Mouse (Mus musculus) cerebellum, postnatal 25 days (tissue): ENCODE measurements around the gene Lrrc4b.

ENCODE experiments used
- DNase-seq, 2 experiments: peaks; one replicate each; pipeline ENCODE4 v3.0.0; 2021; ENCODE audit warnings: mixed read lengths in 2 of 2

Lrrc4b gene

DNA sequence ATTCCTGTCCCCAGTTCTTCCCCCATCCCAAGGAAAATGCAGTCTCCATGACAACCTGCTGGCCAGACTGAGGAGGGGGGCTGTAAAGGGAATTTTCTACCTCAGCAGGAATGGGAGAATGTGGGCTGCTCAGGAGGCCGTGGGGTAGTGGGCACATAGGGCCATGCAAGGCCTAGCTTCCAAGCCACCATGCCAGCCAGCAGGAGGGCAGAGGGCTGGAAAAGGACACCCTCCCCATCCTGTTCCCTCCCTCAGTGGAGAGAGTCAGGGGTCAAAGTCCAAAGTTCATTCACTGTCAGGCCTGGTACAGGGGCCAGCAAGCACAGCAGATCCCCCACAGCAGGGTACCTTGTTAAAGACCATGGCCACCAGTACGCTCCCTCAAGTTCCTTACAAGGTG lies 36.3 kb downstream of the Lrrc4b start, which contains the start of gene Aspdh:
TSS of gene Aspdh (plus strand) at position 281 of the 400 bp plus-strand sequence.
- peak in 1 of 2 experiments; percentile 55 for DNase-seq

DNA sequence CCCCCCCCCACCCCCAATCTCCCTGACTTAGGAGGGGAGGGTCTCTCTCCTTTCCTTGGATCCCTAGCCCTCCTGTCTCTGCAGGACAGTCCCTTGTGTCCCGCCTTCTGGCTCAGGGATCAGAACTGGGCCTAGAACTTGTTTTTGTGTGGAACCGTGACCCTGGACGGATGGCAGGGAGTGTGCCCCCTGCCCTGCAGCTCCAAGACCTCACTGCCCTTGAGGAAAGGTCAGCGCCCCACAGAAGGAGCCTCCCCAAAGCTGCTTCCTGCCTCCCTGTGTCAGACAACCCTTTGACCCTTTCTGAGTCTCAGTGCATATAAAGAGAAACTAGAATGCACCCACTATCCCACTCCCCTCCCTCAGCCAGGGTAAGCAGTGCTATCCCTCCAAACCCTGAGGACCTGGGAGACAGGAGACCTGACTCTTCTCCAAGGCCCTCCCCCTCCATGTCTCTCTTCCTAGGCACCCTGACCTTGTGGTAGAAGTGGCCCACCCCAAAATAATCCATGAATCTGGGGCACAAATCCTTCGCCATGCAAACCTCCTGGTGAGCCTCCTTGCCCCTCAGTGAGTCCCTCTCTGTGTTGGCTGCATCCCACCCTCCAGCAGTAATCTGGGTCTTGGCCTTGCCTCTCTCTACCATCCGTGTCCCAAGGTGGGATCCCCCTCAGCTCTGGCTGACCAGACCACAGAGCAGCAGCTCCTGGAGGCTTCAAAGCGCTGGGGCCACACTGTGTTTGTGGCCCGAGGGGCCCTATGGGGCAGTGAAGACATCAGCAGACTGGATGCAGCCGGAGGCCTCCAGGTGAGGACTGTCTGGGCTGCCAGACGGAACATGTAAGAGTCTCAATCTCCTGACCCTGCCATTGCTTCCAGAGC lies 37.4 kb downstream of the Lrrc4b start:
- peak; percentile 39 to 45 for DNase-seq

DNA sequence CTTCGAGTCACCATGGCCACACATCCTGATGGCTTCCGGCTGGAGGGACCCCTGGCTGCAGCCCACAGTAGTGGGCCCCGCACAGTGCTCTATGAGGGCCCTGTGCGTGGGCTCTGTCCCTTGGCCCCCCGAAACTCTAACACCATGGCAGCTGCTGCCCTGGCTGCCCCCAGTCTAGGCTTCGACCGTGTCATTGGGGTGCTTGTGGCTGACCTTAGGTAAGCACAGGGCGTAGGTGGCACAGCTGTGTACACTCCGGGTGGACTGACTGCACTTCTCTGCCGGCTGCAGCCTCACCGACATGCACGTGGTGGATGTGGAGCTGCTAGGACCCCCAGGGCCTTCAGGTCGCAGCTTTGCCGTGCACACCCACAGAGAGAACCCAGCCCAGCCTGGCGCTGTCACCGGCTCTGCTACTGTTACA lies 38.1 kb downstream of the Lrrc4b start:
- DNase-seq = peak; percentile 51 to 57

DNA sequence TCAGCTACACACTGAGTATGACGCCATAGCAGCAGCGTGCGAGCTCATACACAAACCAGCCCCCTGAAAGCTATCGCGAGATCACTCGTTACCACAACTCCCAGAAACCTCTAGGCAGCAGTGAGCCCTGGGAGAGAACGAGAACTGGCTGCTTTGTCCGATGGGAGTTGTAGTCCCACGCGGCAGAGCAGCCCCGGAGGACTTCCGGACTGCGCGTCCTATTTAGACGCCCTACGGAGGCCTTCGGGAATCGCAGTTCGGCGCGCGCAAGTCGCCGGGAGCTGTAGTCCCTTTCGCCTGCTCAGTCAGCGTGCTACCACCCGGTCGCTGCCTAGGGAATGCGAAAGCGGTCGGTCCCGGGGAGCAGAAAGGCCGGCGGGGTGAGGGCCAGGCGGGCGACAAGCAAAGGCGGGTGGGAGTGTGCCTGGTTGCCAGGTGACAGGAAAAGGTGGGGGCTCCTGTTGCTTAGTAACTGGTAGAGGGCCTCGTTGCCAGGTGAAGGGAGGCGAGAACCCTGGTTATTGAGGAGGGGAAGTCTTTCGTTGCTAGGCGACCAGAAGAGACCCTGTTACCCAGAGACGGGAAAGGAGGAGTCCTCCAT lies 39.1 kb downstream of the Lrrc4b start, which contains the start of gene Josd2:
TSS of gene Josd2 (plus strand) at position 170 of the 601 bp plus-strand sequence.
- peak; percentile 95 for DNase-seq

DNA sequence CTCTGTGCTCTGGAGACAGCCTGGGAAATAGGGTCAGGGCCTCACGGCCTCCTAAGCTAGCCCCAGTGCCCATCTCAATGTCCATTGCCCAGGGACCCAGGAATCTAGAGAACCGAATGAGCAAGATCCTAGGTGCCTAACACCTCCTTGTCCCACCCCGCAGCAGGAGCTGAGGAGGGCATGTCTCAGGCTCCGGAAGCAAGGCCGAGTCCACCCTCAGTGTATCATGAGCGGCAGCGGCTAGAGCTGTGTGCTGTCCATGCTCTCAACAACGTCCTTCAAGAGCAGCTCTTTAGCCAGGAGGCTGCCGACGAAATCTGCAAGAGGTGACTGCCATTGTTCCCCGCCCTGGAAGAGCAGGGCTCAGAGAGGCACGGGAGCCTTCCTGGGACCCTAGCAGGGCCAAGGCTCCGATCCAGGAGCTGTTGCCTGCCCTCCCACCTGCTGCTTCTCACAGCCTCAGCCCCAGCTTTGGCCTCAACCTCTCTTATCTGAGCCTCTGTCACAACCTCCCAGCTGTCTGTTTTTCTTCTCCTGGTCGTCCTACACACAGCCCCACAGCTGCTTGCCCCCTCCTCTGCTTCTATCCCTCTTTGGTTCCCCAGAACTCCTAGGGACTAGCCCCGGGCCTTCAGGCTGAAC lies 39.9 kb downstream of the Lrrc4b start:
- peak in 1 of 2 experiments; percentile 47 for DNase-seq

DNA sequence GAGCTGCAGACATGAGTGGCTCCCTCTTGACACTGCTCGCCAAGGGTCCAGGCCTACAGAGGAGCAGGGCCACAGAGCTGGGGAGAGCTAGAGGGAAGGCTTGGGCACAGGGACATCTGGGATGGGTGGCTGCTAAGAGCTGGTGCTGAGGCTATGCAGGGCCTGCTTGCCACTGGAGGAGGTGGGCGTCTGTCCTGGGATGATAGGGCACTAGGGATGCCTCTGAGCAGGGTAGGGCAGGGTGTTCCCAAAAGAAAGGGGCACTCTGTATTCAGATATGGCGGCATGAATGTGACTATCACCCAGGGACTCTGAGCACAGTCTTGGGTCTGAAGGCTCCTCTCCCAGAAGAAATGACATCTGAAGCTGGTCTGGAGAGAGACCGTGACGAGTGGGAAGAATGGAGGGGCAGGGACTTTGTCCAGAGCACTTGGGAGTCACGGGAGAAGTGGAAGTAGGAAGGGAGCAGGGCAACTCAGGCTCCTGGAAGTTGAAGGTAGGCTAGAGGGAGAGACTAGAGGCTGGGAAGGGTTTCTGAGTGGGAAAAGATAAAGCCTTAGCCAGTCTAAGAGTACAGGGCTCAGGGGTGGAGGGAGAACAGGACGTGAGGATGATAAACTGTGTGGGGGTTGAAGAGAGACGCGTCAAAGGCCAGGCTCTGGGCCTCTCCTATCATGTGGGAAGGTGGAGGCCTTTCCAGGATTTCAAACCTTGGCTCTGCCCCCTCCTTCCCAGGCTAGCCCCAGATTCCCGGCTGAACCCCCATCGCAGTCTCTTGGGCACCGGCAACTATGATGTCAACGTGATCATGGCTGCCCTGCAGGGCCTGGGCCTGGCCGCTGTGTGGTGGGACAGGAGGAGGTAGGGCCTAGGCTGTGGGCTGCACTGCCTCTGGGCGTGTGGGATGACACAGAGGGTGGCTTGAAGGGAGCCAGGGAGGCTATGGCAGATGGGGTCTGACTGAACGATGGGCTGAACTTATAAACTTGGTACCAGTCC lies 41.2 kb downstream of the Lrrc4b start:
- DNase-seq = peak; percentile 20 to 25

DNA sequence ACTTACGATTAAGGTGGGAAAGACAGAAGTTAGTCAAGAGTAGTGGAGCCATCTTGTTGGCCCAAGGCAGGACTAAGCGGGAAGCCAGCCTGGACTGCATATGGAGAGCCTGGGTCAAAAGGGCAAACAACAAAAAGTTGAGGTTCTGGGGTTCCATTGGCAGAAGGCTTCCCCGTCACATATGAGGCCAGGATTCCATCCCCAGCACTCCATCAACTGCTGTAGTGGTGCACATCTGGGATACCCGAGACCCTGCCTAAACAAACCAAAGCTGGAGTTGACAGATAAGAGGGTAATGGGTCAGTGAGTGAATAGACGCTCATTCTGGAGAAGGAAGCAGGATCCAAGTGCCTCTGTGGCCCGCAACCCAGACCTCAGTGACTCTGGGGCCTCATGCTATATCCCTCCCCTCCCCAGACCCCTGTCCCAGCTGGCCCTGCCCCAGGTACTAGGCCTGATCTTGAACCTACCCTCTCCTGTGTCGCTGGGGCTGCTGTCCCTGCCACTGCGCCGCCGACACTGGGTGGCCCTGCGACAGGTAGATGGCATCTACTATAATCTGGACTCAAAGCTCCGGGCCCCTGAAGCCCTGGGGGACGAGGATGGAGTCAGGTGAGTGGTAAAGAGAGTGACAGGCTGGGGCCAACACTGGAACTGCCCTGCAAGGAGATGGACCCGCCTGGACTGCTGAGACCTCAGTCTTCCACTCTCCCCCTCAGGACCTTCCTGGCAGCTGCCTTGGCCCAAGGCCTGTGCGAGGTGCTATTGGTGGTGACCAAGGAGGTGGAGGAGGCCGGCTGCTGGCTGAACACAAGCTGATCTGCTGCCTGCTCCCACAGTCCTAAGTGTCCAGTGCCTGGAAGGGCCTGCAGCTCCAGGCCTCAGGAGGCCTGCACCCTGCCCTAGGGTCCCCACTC lies 42.1 kb downstream of the Lrrc4b start:
- DNase-seq = peak; percentile 12 to 35

DNA sequence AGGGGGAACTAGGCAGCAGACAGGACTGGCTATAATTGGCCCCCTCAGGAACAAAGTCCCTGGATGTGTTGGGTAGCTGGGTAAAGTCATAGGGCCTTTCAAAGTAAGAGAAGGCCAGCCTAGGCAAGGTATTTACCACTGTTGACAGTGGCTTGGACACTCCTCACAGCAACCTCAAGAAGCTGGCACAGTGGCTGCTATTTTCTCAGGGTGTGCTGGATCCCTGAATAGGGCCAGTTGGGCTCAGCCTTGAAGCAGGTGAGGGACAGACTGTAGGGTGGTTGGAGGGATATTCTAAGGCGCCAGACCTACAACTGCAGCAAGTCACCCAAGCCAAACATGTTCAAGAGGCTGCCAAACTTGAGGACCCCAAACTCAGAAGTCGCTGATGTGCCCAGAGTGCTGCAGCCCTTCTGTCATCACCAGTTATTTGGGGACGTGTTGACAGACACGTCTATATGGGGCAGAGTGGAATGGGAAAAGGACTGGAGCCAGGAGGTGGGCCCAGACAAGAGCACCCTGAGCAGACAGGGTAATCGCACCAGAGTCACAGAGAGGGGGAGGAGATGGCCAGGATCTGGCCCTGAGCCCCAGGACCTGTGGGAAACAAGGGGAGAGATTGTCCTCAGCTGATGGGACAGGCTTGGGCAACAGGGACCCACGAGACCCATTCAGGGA lies 43.2 kb downstream of the Lrrc4b start:
- DNase-seq = peak; percentile 18 to 33

DNA sequence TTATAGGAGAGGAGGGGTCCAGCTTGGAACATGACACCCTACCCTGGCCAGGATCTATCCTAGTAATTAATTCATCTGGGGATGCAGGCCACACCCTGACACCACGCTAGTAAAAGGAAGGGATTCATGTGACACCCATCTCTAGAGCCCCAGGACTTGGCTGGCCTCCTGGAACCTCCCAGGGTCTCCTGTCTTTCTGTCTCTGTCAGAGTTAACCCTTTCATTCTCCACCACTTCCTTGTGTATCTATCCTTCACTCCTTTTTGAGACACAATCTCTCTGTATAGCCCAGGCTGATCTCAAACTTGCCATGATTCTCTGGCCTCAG lies 43.7 kb downstream of the Lrrc4b start:
- DNase-seq = peak in 1 of 2 experiments; percentile 37

DNA sequence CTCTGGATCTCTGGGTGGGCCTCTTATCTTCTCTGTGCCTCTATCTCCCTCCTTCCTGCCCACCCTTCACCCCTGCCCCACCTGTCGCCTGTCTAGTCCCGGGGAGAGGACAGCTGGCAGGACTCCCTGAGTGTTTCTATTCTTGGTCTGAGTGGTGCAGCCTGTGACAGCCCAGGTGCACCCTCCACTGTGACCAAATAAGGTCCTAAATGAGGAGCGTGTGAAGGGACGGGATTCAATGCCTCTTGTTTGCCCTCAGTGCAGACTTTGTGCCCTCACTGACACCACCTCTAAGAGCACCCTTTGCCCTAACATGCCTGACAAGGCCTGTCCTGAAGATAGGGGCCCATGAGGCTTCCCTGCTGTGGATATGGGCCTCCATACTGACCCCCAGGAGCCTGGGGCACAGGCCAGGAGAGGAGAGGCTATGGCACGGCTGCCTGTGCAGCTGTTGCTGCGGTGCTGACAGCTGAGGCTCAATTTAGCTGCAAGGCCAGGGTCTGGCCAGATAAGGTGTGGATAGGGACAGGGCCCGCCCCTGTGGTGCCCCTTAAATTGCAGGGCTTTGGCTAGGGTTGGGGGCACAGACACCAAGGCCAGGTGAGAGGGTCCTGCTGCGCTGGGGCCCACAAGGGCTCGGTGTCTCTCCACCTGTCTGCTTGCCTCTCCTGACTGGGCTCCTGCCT lies 44.3 kb downstream of the Lrrc4b start:
- peak; percentile 58 to 61 for DNase-seq

DNA sequence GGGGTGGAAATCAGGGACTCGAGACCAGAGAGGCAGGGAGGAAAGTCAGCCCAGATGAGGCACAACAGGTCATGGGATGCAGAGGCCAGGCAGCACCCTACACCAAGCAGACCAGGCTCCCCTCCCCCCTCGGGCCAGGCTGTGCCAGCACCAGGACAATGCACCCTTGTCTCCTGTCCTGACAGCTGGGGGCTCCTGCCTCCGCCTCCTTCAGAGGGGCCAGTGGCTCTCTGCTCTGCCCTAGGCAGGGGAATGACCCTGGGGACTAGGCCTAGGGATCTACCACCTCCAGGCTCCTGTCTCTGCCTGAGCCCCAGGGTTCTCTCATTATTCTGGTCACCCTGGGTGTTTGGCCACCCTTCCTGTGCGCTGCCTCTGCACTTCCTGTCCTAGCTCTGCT lies 45.6 kb downstream of the Lrrc4b start:
- peak; percentile 42 to 67 for DNase-seq

DNA sequence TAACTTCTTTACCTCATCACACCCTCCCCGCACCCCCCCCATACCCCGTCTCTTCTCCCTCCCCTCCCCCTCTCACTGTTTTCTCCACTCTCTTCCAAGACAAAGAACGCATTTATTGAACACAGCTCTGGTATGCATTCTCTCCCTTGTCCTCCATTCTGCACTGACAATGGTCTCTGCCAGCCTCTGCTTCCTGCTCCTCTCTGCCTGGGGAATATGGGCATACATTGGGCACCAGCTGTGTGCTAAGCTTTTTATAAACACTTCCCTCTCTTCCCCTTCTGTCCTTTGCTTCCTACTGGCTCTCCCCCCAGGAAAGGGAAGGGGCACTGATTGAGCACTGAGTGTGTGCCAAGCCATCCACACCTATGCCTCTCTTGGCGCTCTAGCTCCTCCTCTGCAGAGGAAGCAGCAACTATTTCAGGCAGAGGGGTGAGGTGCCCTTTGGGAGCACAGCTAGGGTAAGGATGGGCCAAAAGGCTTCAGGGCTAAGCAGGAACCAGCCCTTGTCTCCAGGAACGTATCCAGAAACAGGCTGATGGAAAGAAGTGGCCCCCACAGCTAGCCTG lies 46.3 kb downstream of the Lrrc4b start:
- DNase-seq = peak; percentile 15 to 17

DNA sequence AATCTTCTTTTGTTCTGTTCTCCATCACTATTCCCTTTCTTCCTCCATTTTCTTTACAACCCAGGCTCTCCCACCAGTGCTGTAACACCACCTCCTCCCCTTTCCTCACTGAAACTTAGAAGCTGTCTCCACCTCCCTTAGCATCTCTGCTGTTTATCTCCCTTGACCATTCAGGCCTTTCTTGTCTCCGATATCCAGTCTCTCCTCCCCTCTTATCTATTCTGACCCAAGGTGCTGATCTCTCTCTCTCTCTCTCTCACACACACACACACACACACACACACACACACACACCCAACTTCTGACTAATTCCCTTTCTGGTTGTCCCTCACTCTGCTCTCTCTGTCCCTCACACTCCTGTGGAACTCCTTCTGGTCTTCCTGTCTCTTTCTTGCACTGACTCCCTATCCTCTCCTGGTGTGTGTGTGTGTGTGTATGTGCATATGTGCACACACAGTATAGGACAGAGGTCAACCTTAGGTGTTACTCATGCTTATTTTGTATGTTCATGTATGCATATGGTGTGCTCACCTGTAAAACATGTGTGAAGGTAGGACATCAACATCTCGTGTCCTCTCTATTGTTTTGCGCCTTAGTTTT lies 54.1 kb downstream of the Lrrc4b start:
- DNase-seq = no peak

DNA sequence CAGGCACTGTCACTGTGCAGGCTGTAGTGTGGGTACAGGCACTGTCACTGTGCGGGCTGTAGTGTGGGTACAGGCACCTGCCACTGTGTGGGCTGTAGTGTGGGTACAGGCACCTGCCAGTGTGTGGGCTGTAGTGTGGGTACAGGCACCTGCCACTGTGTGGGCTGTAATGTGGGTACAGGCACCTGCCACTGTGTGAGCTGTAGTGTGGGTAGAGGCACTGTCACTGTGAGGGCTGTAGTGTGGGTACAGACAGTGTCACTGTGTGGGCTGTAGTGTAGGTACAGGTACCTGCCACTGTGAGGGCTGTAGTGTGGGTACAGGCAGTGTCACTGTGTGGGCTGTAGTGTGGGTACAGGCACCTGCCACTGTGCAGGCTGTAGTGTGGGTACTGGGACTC lies 55.3 kb downstream of the Lrrc4b start:
- peak in 1 of 2 experiments; percentile 5 for DNase-seq

DNA sequence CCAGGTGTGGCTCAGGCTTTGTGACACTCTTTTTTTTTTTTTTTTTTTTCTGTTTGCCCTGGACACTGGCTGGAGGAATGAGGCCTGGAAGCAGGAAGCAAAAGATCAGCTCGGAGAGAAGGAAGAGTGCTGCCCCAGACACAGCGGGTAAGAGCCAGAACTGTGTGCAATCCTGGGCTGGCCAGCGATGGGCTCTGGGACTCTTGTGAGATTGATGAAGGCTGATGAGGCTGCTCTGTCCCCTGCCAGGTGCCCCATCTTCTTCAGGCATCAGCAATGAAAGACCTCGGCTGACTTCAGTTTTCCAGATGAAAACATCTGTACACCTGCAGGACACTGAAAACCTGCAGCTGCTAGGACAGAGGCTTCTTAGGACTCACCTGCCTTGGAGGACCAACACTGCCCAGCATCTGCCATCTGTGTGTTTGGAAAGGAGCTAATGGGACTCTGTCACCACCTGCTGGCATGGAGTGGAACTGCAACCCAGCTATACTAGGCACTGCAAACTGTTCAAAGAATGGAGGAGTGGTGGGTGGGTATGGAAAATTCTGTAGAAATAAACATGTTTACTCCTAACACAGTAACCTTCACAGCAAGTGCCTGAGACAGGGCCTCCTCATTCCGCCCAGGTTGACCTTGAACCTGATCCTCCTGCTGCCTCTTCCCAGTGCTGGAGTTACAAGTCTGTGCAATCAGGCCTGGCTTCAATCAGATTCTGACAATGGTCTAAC lies 56.2 kb downstream of the Lrrc4b start:
- DNase-seq = peak; percentile 91 to 92

DNA sequence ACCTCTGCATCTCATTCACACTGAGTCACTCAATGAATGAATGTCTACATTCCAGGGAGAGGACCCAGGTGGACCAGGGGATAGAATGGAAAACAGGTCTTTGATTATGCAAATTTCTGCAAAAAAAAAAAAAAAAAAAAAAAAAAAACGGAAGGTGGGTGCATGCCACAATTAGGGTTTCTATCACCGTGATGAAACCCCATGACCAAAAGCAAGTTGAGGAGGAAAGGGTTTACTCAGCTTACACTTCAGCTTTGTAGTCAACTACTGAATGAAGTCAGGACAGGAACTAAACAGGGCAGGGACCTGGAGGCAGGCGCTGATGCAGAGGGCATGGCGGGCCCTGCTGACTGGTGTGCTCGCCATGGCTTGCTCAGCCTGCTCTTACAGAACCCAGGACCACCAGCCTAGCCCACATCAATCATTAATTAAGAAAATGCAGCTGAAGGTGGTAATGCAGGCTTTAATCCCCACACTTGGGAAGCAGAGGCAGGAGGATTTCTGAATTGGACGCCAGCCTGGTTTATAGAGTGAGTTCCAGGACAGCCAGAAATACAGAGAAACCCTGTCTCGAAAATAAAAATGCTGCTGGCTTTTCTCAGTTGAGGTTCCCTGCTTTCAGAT lies 56.9 kb downstream of the Lrrc4b start:
- peak in 1 of 2 experiments; percentile 10 for DNase-seq

DNA sequence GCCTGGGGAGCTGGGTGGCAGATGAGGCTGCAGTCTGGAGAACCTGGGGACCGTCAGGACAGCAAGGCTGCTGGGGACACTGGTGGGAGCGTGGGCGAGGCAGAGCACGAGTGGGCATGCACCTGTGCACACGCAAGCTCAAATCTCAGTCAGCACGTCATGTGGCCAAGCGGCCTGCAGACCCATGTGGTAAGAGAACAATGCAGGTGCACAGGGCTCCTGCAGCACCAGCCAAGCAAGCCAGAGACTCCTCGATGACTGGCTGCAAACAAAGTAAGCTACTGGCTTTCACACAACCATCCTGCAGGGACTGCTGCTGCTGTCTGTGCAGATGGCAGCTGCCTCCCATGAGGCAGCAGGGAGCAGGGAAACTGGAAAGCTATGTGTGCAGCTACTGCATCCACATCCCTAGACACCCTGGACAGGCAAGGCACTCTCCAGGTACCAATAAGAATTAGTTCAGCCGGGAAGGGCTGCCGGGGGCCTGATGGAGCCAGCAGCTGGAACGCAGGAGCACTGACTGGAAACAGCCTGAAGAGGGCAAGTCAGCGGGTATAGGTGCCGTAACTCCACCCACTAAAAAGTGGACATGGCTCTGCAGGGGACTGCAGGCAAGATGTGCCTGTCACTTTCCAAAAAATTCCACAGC lies 58.2 kb downstream of the Lrrc4b start:
- DNase-seq = peak; percentile 18
